Mouse (Mus musculus): ENCODE measurements around the gene Calcrl. TPM values are rescaled to one million over a fixed set of nuclear protein-coding genes. Genes with fewer than 3 reads are reported as not detected.

The Calcrl gene
- polyA plus RNA-seq, 1 experiment from 2014 or later = 42.3 TPM

DNA sequence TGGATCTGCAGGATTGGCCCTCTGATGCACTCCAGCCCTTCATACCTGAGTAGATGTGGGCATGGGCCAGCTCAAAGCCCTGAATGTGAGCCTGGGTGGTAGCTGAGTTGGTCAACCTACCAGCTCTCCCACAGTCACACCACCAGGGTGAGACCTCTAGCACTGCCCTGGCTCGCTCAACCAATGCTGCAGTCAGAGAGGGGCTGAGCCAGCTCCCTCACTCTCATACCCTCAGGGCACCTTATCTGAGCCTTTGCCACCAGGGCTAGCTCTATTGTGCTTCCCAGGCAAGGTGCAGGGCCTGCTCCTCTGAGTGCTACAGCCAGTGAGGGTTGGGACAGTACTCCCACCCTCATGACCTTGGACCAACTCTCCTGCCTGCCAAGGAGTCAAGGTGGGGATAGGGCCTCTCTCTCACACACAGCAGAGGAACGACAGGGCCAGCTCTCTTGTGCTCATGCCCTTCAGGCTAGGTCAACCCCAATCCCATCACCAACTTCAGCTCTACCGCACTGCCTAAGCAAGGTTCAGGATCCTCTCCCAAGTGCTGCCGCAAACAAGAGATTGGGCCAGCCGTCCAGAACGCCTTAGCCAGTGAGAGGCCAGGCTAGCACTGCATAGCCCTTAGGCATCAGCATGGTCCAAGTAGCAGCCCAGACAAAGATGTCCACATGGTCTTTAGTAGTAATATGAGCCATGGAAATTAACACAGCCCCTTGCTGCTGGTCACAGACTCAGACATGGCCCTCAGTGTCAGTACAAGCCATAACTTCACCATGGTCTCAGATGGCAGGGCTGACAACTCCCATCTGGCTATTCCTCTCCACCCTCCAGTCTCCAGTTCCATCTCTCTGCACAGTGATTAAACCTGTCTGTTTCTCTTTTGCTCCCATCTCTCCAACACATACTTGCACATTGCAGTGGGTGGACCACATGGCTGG, 62.2 kb downstream of the Calcrl start:
- Histone ChIP-seq H3K36me3 (ENCODE audit: insufficient read depth) (no peaks in the 10 kb centered on the region), H3K4me1 (ENCODE audit: insufficient read depth) (no peaks in the 10 kb centered on the region), H3K4me2 (no peak overlapping the region), H3K9me3 (ENCODE audit: low read depth, low read length) (no peaks in the 10 kb centered on the region), H3K4me3 (ENCODE audit: low read depth, low read length) (no peak overlapping the region), H3K9ac (no peak overlapping the region), H3K27me3 (ENCODE audit: insufficient read depth, low read length) (no peaks in the 10 kb centered on the region), H3K27ac (ENCODE audit: low read depth) (no peak overlapping the region)
- TF ChIP-seq CTCF (IDR thresholded peaks at IDR 0.05; ENCODE audit: low read depth) = no peak
- ATAC-seq (ENCODE audit: insufficient read depth) (no peak; the same call in 1 of the 2 replicates), DNase-seq (no peak)
- 84% methylated on average over 6 of the region's 6 CpGs for WGBS

DNA sequence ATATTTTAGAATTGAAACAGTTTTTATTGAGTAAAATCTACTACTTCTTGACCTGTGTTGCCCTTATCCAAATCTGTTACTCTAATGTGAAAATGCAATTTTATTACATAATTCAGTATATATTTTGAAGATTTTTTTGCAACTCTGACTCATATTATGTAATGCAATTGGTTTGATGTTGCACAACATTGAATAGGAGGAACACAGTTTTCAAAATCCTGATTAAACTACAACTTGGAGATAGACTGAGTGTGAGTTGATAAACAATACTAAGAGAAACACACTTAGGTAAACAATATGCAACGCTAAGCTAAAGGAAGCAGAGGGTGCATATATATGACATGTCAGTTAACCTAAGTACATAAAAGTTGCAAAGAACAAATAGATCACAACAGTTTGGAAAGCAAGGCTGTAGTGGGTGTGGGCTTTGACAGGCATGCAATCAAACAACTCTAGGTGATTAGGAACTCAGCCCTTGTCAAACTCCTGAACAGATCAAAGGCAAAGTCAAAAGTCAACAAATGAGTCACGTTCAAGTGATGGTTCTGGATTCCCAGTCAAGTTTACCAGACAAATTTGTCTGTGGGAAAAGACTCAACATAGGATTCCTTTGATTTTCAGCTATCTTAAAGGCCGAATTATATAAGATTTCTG, 66.4 kb downstream of the Calcrl start:
- no peaks in the 10 kb centered on the region for H3K36me3 ChIP-seq (ENCODE audit: insufficient read depth)
- no peaks in the 10 kb centered on the region for H3K27me3 ChIP-seq (ENCODE audit: insufficient read depth, low read length)
- no peak overlapping the region for H3K27ac ChIP-seq (ENCODE audit: low read depth)
- no peaks in the 10 kb centered on the region for H3K9me3 ChIP-seq (ENCODE audit: low read depth, low read length)
- TF ChIP-seq CTCF (IDR thresholded peaks at IDR 0.05; ENCODE audit: low read depth) = no peak
- no peak overlapping the region for H3K4me2 ChIP-seq
- no peak overlapping the region for H3K4me3 ChIP-seq (ENCODE audit: low read depth, low read length)
- H3K9ac ChIP-seq = no peak overlapping the region
- ATAC-seq (ENCODE audit: insufficient read depth) (no peak), DNase-seq (no peak)
- WGBS = 23% methylated on average over 3 of the region's 3 CpGs
- no peaks in the 10 kb centered on the region for H3K4me1 ChIP-seq (ENCODE audit: insufficient read depth)

- TF ChIP-seq CTCF (IDR thresholded peaks at IDR 0.05; ENCODE audit: low read depth) = no peak
- H3K4me3 ChIP-seq (ENCODE audit: low read depth, low read length) = no peak overlapping the region
- H3K27me3 ChIP-seq (ENCODE audit: insufficient read depth, low read length) = no peaks in the 10 kb centered on the region
- no peaks in the 10 kb centered on the region for H3K4me1 ChIP-seq (ENCODE audit: insufficient read depth)
- H3K9me3 ChIP-seq (ENCODE audit: low read depth, low read length) = no peaks in the 10 kb centered on the region
- H3K27ac ChIP-seq (ENCODE audit: low read depth) = no peak overlapping the region
- ATAC-seq (ENCODE audit: insufficient read depth) (no peak), DNase-seq (no peak)
- H3K9ac ChIP-seq = no peak overlapping the region
- no peaks in the 10 kb centered on the region for H3K36me3 ChIP-seq (ENCODE audit: insufficient read depth)
- WGBS = 68% methylated on average over 4 of the region's 4 CpGs
- no peak overlapping the region for H3K4me2 ChIP-seq
These were observed 69.9 kb downstream of the Calcrl start for GRCm38 (mm10) chr2:84355281-84355680.

- Histone ChIP-seq H3K4me3 (ENCODE audit: low read depth, low read length) (no peak overlapping the region), H3K27ac (ENCODE audit: low read depth) (no peak overlapping the region), H3K4me2 (no peak overlapping the region), H3K36me3 (ENCODE audit: insufficient read depth) (no peaks in the 10 kb centered on the region), H3K27me3 (ENCODE audit: insufficient read depth, low read length) (no peaks in the 10 kb centered on the region), H3K4me1 (ENCODE audit: insufficient read depth) (no peaks in the 10 kb centered on the region), H3K9me3 (ENCODE audit: low read depth, low read length) (no peaks in the 10 kb centered on the region), H3K9ac (no peak overlapping the region)
- WGBS = 65% methylated on average over 2 of the region's 2 CpGs
- TF ChIP-seq CTCF (IDR thresholded peaks at IDR 0.05; ENCODE audit: low read depth) = no peak
- no peak for DNase-seq
- no peak for ATAC-seq (ENCODE audit: insufficient read depth)
These were observed 77.8 kb downstream of the Calcrl start for GRCm38 (mm10) chr2:84347376-84347775.

GRCm38 (mm10) chr2:84343756-84344155, 81.5 kb downstream of the Calcrl start:
- Histone ChIP-seq H3K27me3 (ENCODE audit: insufficient read depth, low read length) (no peaks in the 10 kb centered on the region), H3K4me1 (ENCODE audit: insufficient read depth) (no peaks in the 10 kb centered on the region), H3K27ac (ENCODE audit: low read depth) (no peak overlapping the region), H3K9ac (no peak overlapping the region), H3K4me3 (ENCODE audit: low read depth, low read length) (no peak overlapping the region), H3K36me3 (ENCODE audit: insufficient read depth) (no peaks in the 10 kb centered on the region), H3K9me3 (ENCODE audit: low read depth, low read length) (no peaks in the 10 kb centered on the region), H3K4me2 (no peak overlapping the region)
- TF ChIP-seq CTCF (IDR thresholded peaks at IDR 0.05; ENCODE audit: low read depth) = no peak
- WGBS = 53% methylated on average over 2 of the region's 2 CpGs
- ATAC-seq (ENCODE audit: insufficient read depth) (no peak), DNase-seq (no peak)

DNA sequence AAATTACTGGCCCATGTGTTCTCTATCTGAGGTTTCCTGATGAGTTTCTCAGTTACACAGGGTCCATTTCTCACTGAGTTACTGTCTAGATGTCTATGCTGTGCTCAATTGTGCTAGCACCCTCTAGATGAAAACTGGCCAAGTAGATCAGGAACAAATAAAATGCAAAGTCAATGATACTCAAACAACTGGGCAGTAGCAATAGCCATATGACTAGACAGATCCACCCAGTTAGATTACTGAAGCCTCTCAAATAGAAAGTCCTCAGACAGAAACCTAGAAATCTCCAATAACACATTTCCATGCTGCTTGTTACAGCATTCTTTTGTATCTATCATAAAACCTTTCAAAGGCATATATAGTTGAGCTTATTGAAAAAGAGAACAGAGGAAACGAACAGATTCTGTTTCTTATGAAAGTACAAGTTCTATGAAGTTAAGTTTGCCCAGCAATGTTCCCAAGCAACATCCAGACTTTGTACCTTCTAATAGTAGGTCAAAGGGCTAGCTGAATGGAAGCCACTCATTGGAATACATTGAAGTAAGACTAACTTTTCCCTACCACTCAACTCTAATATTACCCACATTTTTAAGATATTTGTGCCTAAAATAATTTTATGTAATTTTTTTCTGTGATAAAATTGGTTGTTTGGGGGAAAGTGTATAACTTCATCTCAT, 87.3 kb downstream of the Calcrl start:
- no peak for TF ChIP-seq CTCF (IDR thresholded peaks at IDR 0.05; ENCODE audit: low read depth)
- Histone ChIP-seq H3K4me2 (no peak overlapping the region), H3K4me1 (ENCODE audit: insufficient read depth) (no peaks in the 10 kb centered on the region), H3K36me3 (ENCODE audit: insufficient read depth) (no peaks in the 10 kb centered on the region), H3K27me3 (ENCODE audit: insufficient read depth, low read length) (no peaks in the 10 kb centered on the region), H3K4me3 (ENCODE audit: low read depth, low read length) (no peak overlapping the region), H3K27ac (ENCODE audit: low read depth) (no peak overlapping the region), H3K9me3 (ENCODE audit: low read depth, low read length) (no peaks in the 10 kb centered on the region), H3K9ac (no peak overlapping the region)
- no peak for ATAC-seq (ENCODE audit: insufficient read depth)
- DNase-seq = no peak
- WGBS = 83% methylated on average over 1 of the region's 1 CpGs

DNA sequence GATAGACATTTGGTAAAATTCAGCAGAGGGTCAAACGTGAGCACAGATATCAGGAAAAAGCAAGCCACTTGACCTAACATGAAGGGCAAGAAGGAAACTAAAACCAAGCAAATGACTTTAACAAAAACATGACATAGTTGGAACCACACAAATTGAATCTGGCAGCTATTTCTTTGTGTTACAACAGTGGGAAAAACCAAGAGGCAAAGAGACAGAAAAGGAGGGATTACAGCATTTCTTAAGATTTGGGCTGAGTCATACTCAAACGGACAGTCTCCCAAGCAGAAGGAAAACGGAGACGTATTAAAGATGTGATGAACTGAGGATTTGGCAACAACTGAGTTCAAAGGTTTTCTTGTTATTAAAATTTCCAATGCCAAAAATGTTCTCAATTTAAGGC, 88.9 kb downstream of the Calcrl start:
- Histone ChIP-seq H3K36me3 (ENCODE audit: insufficient read depth) (no peaks in the 10 kb centered on the region), H3K27me3 (ENCODE audit: insufficient read depth, low read length) (no peaks in the 10 kb centered on the region), H3K27ac (ENCODE audit: low read depth) (no peak overlapping the region), H3K9me3 (ENCODE audit: low read depth, low read length) (no peaks in the 10 kb centered on the region), H3K4me2 (no peak overlapping the region), H3K9ac (no peak overlapping the region), H3K4me3 (ENCODE audit: low read depth, low read length) (no peak overlapping the region), H3K4me1 (ENCODE audit: insufficient read depth) (no peaks in the 10 kb centered on the region)
- DNase-seq = no peak
- 63% methylated on average over 4 of the region's 4 CpGs for WGBS
- ATAC-seq (ENCODE audit: insufficient read depth) = no peak
- TF ChIP-seq CTCF (IDR thresholded peaks at IDR 0.05; ENCODE audit: low read depth) = no peak

Data from lung, embryonic 14.5 days (tissue).